Mouse (Mus musculus) erythroblast, embryonic 14.5 days (primary cell): Measurements from ENCODE around the gene Meis2. TPM values are rescaled to one million over a fixed set of nuclear protein-coding genes. Genes with fewer than 3 reads are reported as not detected.

Experiments
- H3K27me3 ChIP-seq: 2 replicates; pipeline ENCODE4 v1.6.1; 2012; ENCODE audit warnings: inconsistent platforms; ENCODE audit not compliant: control insufficient read depth
- H3K36me3 ChIP-seq: 2 replicates; pipeline ENCODE4 v1.6.1; 2012; ENCODE audit warnings: mild to moderate bottlenecking, inconsistent platforms; ENCODE audit not compliant: control insufficient read depth
- H3K4me1 ChIP-seq: 2 replicates; pipeline ENCODE4 v1.6.1; 2012; ENCODE audit warnings: inconsistent platforms; ENCODE audit not compliant: control insufficient read depth
- H3K4me3 ChIP-seq: replicated peaks from 2 replicates; pipeline ENCODE3; 2012; ENCODE audit warnings: moderate library complexity, mild to moderate bottlenecking, inconsistent platforms
- H3K9me3 ChIP-seq: 2 replicates; pipeline ENCODE4 v1.6.1; 2012; ENCODE audit warnings: low read length, inconsistent platforms, mixed read lengths; ENCODE audit not compliant: control insufficient read depth
- GATA1 ChIP-seq: IDR thresholded peaks from 2 replicates; pipeline ENCODE4 v1.6.1; 2012; ENCODE audit warnings: low read length, inconsistent platforms, mixed read lengths
- TAL1 ChIP-seq: IDR thresholded peaks from 3 replicates; pipeline ENCODE4 v1.6.1; 2012; ENCODE audit warnings: low read length, inconsistent platforms, mixed read lengths
- polyA plus RNA-seq: library from polyadenylated mRNA; stranded (reverse); fragments of >175 nt; gene quantifications from 2 replicates; pipeline ENCODE4 v1.2.3, GENCODE M21; 2012

Meis2 gene
- polyA plus RNA-seq, 1 experiment = not detected

- H3K36me3 ChIP-seq = no peaks in the 10 kb centered on the region
Measured at GRCm38 (mm10) chr2:115989249-115989648, 76.4 kb downstream of the Meis2 start.

GRCm38 (mm10) chr2:115988448-115988847, 77.2 kb downstream of the Meis2 start:
- Histone ChIP-seq H3K9me3 (no peaks in the 10 kb centered on the region), H3K4me1 (no peaks in the 10 kb centered on the region), H3K27me3 (no peaks in the 10 kb centered on the region), H3K4me3 (no peak overlapping the region), H3K36me3 (no peaks in the 10 kb centered on the region)
- TF ChIP-seq TAL1 (no peak), GATA1 (no peak)

More at GRCm38 (mm10) chr2:115989249-115989648, 76.4 kb downstream of the Meis2 start:
- Histone ChIP-seq H3K27me3 (no peaks in the 10 kb centered on the region), H3K9me3 (no peaks in the 10 kb centered on the region), H3K4me1 (no peaks in the 10 kb centered on the region), H3K4me3 (no peak overlapping the region)
- no peak for TF ChIP-seq TAL1
- no peak for TF ChIP-seq GATA1

- H3K27me3 ChIP-seq = no peaks in the 10 kb centered on the region
- no peaks in the 10 kb centered on the region for H3K36me3 ChIP-seq
- TF ChIP-seq GATA1 (no peak), TAL1 (no peak)
- H3K4me1 ChIP-seq = no peaks in the 10 kb centered on the region
- H3K9me3 ChIP-seq = no peaks in the 10 kb centered on the region
- H3K4me3 ChIP-seq = no peak overlapping the region
Measured at GRCm38 (mm10) chr2:115984952-115985351, 80.7 kb downstream of the Meis2 start.

GRCm38 (mm10) chr2:115984487-115984886, 81.2 kb downstream of the Meis2 start:
- no peak for TF ChIP-seq TAL1
- TF ChIP-seq GATA1 = no peak
- no peaks in the 10 kb centered on the region for H3K27me3 ChIP-seq
- H3K4me1 ChIP-seq = no peaks in the 10 kb centered on the region
- H3K36me3 ChIP-seq = no peaks in the 10 kb centered on the region
- H3K4me3 ChIP-seq = no peak overlapping the region
- H3K9me3 ChIP-seq = no peaks in the 10 kb centered on the region

- H3K36me3 ChIP-seq = no peaks in the 10 kb centered on the region
- TF ChIP-seq GATA1 = no peak
- TF ChIP-seq TAL1 = no peak
- H3K4me1 ChIP-seq = no peaks in the 10 kb centered on the region
- no peaks in the 10 kb centered on the region for H3K9me3 ChIP-seq
- no peak overlapping the region for H3K4me3 ChIP-seq
- H3K27me3 ChIP-seq = no peaks in the 10 kb centered on the region
Measured at GRCm38 (mm10) chr2:115980490-115980889, 85.1 kb downstream of the Meis2 start.

- no peak for TF ChIP-seq GATA1
- TF ChIP-seq TAL1 = no peak
Measured at GRCm38 (mm10) chr2:115979683-115980476, 85.8 kb downstream of the Meis2 start.

GRCm38 (mm10) chr2:115978666-115979065, 87.0 kb downstream of the Meis2 start:
- no peaks in the 10 kb centered on the region for H3K9me3 ChIP-seq
- H3K4me1 ChIP-seq = no peaks in the 10 kb centered on the region
- TF ChIP-seq TAL1 (no peak), GATA1 (no peak)
- H3K4me3 ChIP-seq = no peak overlapping the region
- H3K36me3 ChIP-seq = no peaks in the 10 kb centered on the region
- H3K27me3 ChIP-seq = no peaks in the 10 kb centered on the region

More at GRCm38 (mm10) chr2:115979683-115980476, 85.8 kb downstream of the Meis2 start:
- Histone ChIP-seq H3K36me3 (no peaks in the 10 kb centered on the region), H3K4me1 (no peaks in the 10 kb centered on the region), H3K4me3 (no peak overlapping the region), H3K27me3 (no peaks in the 10 kb centered on the region), H3K9me3 (no peaks in the 10 kb centered on the region)

GRCm38 (mm10) chr2:115971296-115971805, 94.3 kb downstream of the Meis2 start:
- no peak for TF ChIP-seq GATA1
- TF ChIP-seq TAL1 = no peak
- Histone ChIP-seq H3K9me3 (no peaks in the 10 kb centered on the region), H3K36me3 (no peaks in the 10 kb centered on the region), H3K4me1 (no peaks in the 10 kb centered on the region), H3K4me3 (no peak overlapping the region), H3K27me3 (no peaks in the 10 kb centered on the region)

GRCm38 (mm10) chr2:115970091-115970820, 95.4 kb downstream of the Meis2 start:
- H3K4me1 ChIP-seq = no peaks in the 10 kb centered on the region
- no peaks in the 10 kb centered on the region for H3K9me3 ChIP-seq
- no peaks in the 10 kb centered on the region for H3K36me3 ChIP-seq
- TF ChIP-seq TAL1 = no peak
- TF ChIP-seq GATA1 = no peak
- H3K27me3 ChIP-seq = no peaks in the 10 kb centered on the region
- H3K4me3 ChIP-seq = no peak overlapping the region
